Mouse (Mus musculus) intestine, postnatal 0 days (tissue): Measurements from ENCODE around the gene Stoml3. TPM values are rescaled to one million over a fixed set of nuclear protein-coding genes. Genes with fewer than 3 reads are reported as not detected.

Experiments used
- ATAC-seq: fragments of 200-750 bp; cut with Nextera tagmentation; 2 replicates; pipeline ENCODE4 v1.8.0; 2017; ENCODE audit warnings: mild to moderate bottlenecking, moderate TSS enrichment, moderate library complexity
- H3K27ac ChIP-seq: fragments of 300-500 bp; sonication (generic); 2 replicates; pipeline ENCODE4 v1.5.1; 2014; ENCODE audit warnings: mild to moderate bottlenecking, low read depth, low read length, moderate library complexity
- H3K27me3 ChIP-seq: fragments of 300-500 bp; sonication (generic); replicated peaks from 2 replicates; pipeline ENCODE4 v1.6.1; 2014; ENCODE audit warnings: low read length, mixed read lengths; ENCODE audit not compliant: control insufficient read depth, insufficient read depth
- H3K36me3 ChIP-seq: fragments of 300-500 bp; sonication (generic); 2 replicates; pipeline ENCODE4 v1.6.1; 2014; ENCODE audit warnings: mild to moderate bottlenecking, moderate library complexity; ENCODE audit not compliant: control insufficient read depth, insufficient read depth
- H3K4me1 ChIP-seq: fragments of 300-500 bp; sonication (generic); replicated peaks from 2 replicates; pipeline ENCODE4 v1.6.1; 2014; ENCODE audit warnings: antibody characterized with exemption, low read length, mixed read lengths; ENCODE audit not compliant: control insufficient read depth, insufficient read depth
- H3K4me2 ChIP-seq: fragments of 300-500 bp; sonication (generic); replicated peaks from 2 replicates; pipeline ENCODE4 v1.6.1; 2014; ENCODE audit warnings: low read depth, mild to moderate bottlenecking, moderate library complexity
- H3K4me3 ChIP-seq: fragments of 300-500 bp; sonication (generic); 2 replicates; pipeline ENCODE4 v1.5.1; 2014; ENCODE audit warnings: low read depth, low read length
- H3K9ac ChIP-seq: fragments of 300-500 bp; sonication (generic); 2 replicates; pipeline ENCODE4 v1.6.1; 2014; ENCODE audit warnings: mild to moderate bottlenecking, low read depth, low read length
- H3K9me3 ChIP-seq: fragments of 300-500 bp; sonication (generic); 2 replicates; pipeline ENCODE4 v1.6.1; 2016; ENCODE audit warnings: mixed run types; ENCODE audit not compliant: control insufficient read depth
- CTCF ChIP-seq: sonication (generic); IDR thresholded peaks from 2 replicates; pipeline ENCODE4 v1.5.1; 2016; ENCODE audit warnings: low read depth, mild to moderate bottlenecking, control low read depth, antibody characterized with exemption, moderate library complexity
- WGBS: fragments of 180-500 bp; shearing (Covaris S2); extraction: QIAGEN DNeasy Blood & Tissue Kit; methylation state at CpG from one replicate; pipeline ENCODE4 v1.1.7; 2014; 5-methylcytosine and 5-hydroxymethylcytosine counted together
- polyA plus RNA-seq: library from polyadenylated mRNA; unstranded; fragments of >200 nt; fragmentation: Nextera tagmentation; extraction: Ambion mirVana; gene quantifications from 2 replicates; pipeline ENCODE4 v1.2.1, GENCODE M21; 2015

The Stoml3 gene
- not detected in 2 replicates for polyA plus RNA-seq

GRCm38 (mm10) chr3:53488353-53488752, at the start of gene Stoml3:
Gene Stoml3, plus strand, starts transcription at chr3:53488653.
- no peak within 1 kb of the TSS for H3K27ac ChIP-seq
- TF ChIP-seq CTCF: no peak
- H3K9ac ChIP-seq: no peak within 1 kb of the TSS
- WGBS: 70% methylated on average over 6 of the region's 6 CpGs
- no peak within 1 kb of the TSS for H3K4me3 ChIP-seq
- no peaks in the 10 kb centered on the region for H3K4me1 ChIP-seq
- no peak for ATAC-seq
- no peak within 1 kb of the TSS for H3K4me2 ChIP-seq
- H3K36me3 ChIP-seq: no peaks in the 10 kb centered on the region
- H3K27me3 ChIP-seq: no peaks in the 10 kb centered on the region
- H3K9me3 ChIP-seq: no peaks in the 10 kb centered on the region

- Histone ChIP-seq H3K27me3 (no peaks in the 10 kb centered on the region), H3K9ac (no peak overlapping the region), H3K4me1 (no peaks in the 10 kb centered on the region), H3K27ac (no peak overlapping the region), H3K36me3 (peaks cover 7% of the 10 kb centered on the region), H3K4me3 (no peak overlapping the region), H3K4me2 (no peak overlapping the region), H3K9me3 (no peaks in the 10 kb centered on the region)
- ATAC-seq: no peak
- 82% methylated on average over 5 of the region's 5 CpGs for WGBS
- no peak for TF ChIP-seq CTCF
Measured at GRCm38 (mm10) chr3:53445540-53445939, 42.9 kb upstream of the Stoml3 start.

- H3K4me3 ChIP-seq: no peak overlapping the region
- no peaks in the 10 kb centered on the region for H3K4me1 ChIP-seq
- no peak overlapping the region for H3K9ac ChIP-seq
- H3K27ac ChIP-seq: no peak overlapping the region
- peaks cover 20% of the 10 kb centered on the region for H3K36me3 ChIP-seq
- 79% methylated on average over 3 of the region's 3 CpGs for WGBS
- ATAC-seq: no peak
- H3K4me2 ChIP-seq: no peak overlapping the region
- no peaks in the 10 kb centered on the region for H3K27me3 ChIP-seq
- no peaks in the 10 kb centered on the region for H3K9me3 ChIP-seq
- TF ChIP-seq CTCF: no peak
Measured at GRCm38 (mm10) chr3:53446801-53447200, 41.7 kb upstream of the Stoml3 start.

- H3K9me3 ChIP-seq: no peaks in the 10 kb centered on the region
- no peak overlapping the region for H3K9ac ChIP-seq
- H3K27me3 ChIP-seq: no peaks in the 10 kb centered on the region
- no peak overlapping the region for H3K4me3 ChIP-seq
- H3K4me2 ChIP-seq: no peak overlapping the region
- ATAC-seq: peak; percentile 37; the same call in 1 of the 2 replicates
- H3K36me3 ChIP-seq: peaks cover 31% of the 10 kb centered on the region
- 28% methylated on average over 2 of the region's 2 CpGs for WGBS
- H3K27ac ChIP-seq: no peak overlapping the region
- peak; percentile 87 for TF ChIP-seq CTCF
- no peaks in the 10 kb centered on the region for H3K4me1 ChIP-seq
Measured at GRCm38 (mm10) chr3:53448208-53448607, 40.2 kb upstream of the Stoml3 start.

- Histone ChIP-seq H3K4me1 (no peaks in the 10 kb centered on the region), H3K9ac (no peak overlapping the region), H3K4me3 (no peak overlapping the region), H3K9me3 (no peaks in the 10 kb centered on the region), H3K27ac (no peak overlapping the region), H3K36me3 (peaks cover 45% of the 10 kb centered on the region), H3K4me2 (no peak overlapping the region), H3K27me3 (no peaks in the 10 kb centered on the region)
- WGBS: 93% methylated on average over 11 of the region's 11 CpGs
- no peak for TF ChIP-seq CTCF
- ATAC-seq: no peak
Measured at GRCm38 (mm10) chr3:53450666-53451065, 37.8 kb upstream of the Stoml3 start.

GRCm38 (mm10) chr3:53452351-53452750, 36.1 kb upstream of the Stoml3 start:
- 73% methylated on average over 10 of the region's 10 CpGs for WGBS
- Histone ChIP-seq H3K27ac (peak overlapping the region; percentile 43), H3K4me3 (no peak overlapping the region), H3K4me2 (no peak overlapping the region), H3K27me3 (no peaks in the 10 kb centered on the region), H3K9me3 (no peaks in the 10 kb centered on the region), H3K36me3 (peaks cover 61% of the 10 kb centered on the region), H3K9ac (no peak overlapping the region), H3K4me1 (no peaks in the 10 kb centered on the region)
- no peak for TF ChIP-seq CTCF
- ATAC-seq: no peak

- Histone ChIP-seq H3K9me3 (no peaks in the 10 kb centered on the region), H3K36me3 (peaks cover 69% of the 10 kb centered on the region), H3K27ac (peak overlapping the region; percentile 79), H3K4me1 (no peaks in the 10 kb centered on the region), H3K4me3 (no peak overlapping the region), H3K9ac (no peak overlapping the region), H3K27me3 (no peaks in the 10 kb centered on the region), H3K4me2 (peak overlapping the region; percentile 24; the same call in 1 of the 2 replicates)
- 71% methylated on average over 7 of the region's 7 CpGs for WGBS
- TF ChIP-seq CTCF: no peak
- no peak for ATAC-seq
Measured at GRCm38 (mm10) chr3:53453346-53453745, 35.1 kb upstream of the Stoml3 start.
